Mouse (Mus musculus): ENCODE measurements around the gene Pcdh9.

DNA sequence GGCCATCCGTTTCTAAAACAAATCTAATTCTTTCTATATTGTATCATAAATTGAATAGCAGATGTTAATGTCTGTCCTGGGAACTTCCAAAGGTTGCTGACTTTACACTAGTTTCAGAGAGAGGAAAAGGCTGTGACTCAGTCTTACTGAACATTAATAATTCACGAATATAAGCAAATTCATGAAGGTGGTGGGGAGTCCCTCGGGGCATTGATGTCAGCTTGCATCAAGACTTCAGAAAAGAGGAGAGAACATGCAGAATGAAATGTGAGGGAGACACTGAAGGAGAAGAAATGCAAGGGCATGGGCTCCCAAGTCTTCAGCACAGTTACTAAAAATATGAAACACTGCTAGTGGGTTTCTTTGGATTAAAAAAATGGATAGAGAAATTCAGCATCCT, 181.8 kb downstream of the Pcdh9 start:
- no peak for TF ChIP-seq CTCF (IDR thresholded peaks at IDR 0.05)
- TF ChIP-seq EP300 (IDR thresholded peaks at IDR 0.05; ENCODE audit: insufficient read depth, low read depth, low read length), result no peak

Measured in heart, adult 2 months (tissue).